Mouse (Mus musculus) limb, embryonic 11.5 days (tissue): ENCODE measurements around the gene Yipf3. TPM values are rescaled to one million over a fixed set of nuclear protein-coding genes. Genes with fewer than 3 reads are reported as not detected.

Experiments
- ATAC-seq: fragments of 200-750 bp; cut with Nextera tagmentation; 2 replicates; pipeline ENCODE4 v1.8.0; 2017; ENCODE audit warnings: low read depth; ENCODE audit not compliant: insufficient number of reproducible peaks, low FRiP score, low TSS enrichment
- DNase-seq: peaks from one replicate; pipeline ENCODE4 v3.0.0-alpha.2; 2015; ENCODE audit warnings: low spot score
- H3K27ac ChIP-seq: fragments of 300-500 bp; sonication (generic); replicated peaks from 2 replicates; pipeline ENCODE4 v1.5.1; 2014; ENCODE audit warnings: low read depth, mild to moderate bottlenecking, low read length
- H3K27me3 ChIP-seq: fragments of 300-500 bp; sonication (generic); 2 replicates; pipeline ENCODE4 v1.6.1; 2014; ENCODE audit warnings: mild to moderate bottlenecking, low read length, mixed read lengths; ENCODE audit not compliant: control insufficient read depth, insufficient read depth
- H3K36me3 ChIP-seq: fragments of 300-500 bp; sonication (generic); 2 replicates; pipeline ENCODE4 v1.6.1; 2014; ENCODE audit warnings: mild to moderate bottlenecking, low read length, moderate library complexity, mixed read lengths; ENCODE audit not compliant: control insufficient read depth, insufficient read depth
- H3K4me1 ChIP-seq: fragments of 300-500 bp; sonication (generic); 2 replicates; pipeline ENCODE4 v1.6.1; 2014; ENCODE audit warnings: low read length, mixed read lengths; ENCODE audit not compliant: control insufficient read depth, insufficient read depth
- H3K4me2 ChIP-seq: fragments of 300-500 bp; sonication (generic); 2 replicates; pipeline ENCODE4 v1.6.1; 2014; ENCODE audit warnings: low read depth, mild to moderate bottlenecking, moderate library complexity; ENCODE audit not compliant: severe bottlenecking
- H3K4me3 ChIP-seq: fragments of 300-500 bp; sonication (generic); 2 replicates; pipeline ENCODE4 v1.5.1; 2014; ENCODE audit warnings: low read depth, low read length
- H3K9ac ChIP-seq: fragments of 300-500 bp; sonication (generic); 2 replicates; pipeline ENCODE4 v1.6.1; 2014; ENCODE audit warnings: mild to moderate bottlenecking, low read length
- H3K9me3 ChIP-seq: fragments of 300-500 bp; sonication (generic); 2 replicates; pipeline ENCODE4 v1.6.1; 2016; ENCODE audit warnings: low read length; ENCODE audit not compliant: control insufficient read depth
- WGBS: fragments of 180-500 bp; shearing (Covaris S2); extraction: QIAGEN DNeasy Blood & Tissue Kit; methylation state at CpG from one replicate; pipeline ENCODE4 v1.1.7; 2014; 5-methylcytosine and 5-hydroxymethylcytosine counted together
- polyA plus RNA-seq: library from polyadenylated mRNA; unstranded; fragments of >200 nt; fragmentation: Nextera tagmentation; extraction: Ambion mirVana; gene quantifications from 2 replicates; pipeline ENCODE4 v1.2.1, GENCODE M21; 2014

The Yipf3 gene
- polyA plus RNA-seq, 1 experiment from 2014 or later = 76.9 TPM

DNA sequence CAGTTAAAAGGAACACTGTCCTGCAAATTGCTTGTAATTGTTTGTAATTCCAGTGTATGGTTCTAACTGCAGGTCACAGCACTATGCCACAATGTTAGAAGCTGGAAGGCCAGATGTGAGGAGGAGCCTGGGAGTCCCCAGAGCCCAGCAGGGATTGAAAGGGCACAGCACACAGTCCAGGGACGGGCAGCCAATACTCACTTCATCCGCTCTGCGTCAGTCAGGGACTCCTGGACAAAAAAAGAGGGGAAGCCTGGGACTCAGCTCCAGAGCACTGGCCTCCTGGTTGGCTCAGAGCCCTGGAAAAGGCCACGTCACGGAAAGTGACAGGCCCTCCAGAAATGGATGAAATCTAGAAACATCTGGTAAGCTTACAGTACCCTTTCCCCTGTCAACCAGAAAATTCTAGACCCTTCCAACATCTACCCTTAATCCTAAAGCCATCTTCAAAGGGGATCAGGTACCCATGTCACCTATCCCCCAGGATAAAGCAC lies 14.4 kb downstream of the Yipf3 start:
- Histone ChIP-seq H3K4me2 (no peak overlapping the region), H3K27me3 (no peaks in the 10 kb centered on the region), H3K4me3 (no peak overlapping the region), H3K27ac (no peak overlapping the region), H3K9me3 (no peaks in the 10 kb centered on the region), H3K9ac (no peak overlapping the region), H3K36me3 (peaks cover 31% of the 10 kb centered on the region), H3K4me1 (0 out of 2 replicates have a peak, but pooled peaks cover 3% of the 10 kb centered on the region)
- ATAC-seq (no peak), DNase-seq (no peak)
- 89% methylated on average over 5 of the region's 5 CpGs for WGBS

DNA sequence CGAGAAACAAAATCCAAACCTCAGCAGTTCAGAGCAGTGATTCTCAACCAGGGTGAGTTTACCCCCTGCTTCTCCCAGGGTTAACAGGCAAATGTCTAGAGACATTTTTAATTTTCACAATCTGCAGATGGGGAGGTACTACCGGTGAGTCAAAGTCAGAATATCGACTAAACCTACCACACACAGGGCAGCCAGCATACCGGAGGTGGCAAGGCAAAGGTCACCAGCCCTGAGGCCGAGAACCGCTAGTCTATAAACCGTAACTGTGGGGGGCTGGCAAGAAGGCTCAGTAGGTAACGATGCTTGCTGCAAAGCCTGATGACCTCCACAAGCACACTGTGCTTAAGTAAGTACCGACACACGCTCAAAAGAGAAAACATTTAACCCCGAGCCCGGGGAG lies 17.6 kb downstream of the Yipf3 start:
- H3K9ac ChIP-seq = no peak overlapping the region
- H3K27me3 ChIP-seq = no peaks in the 10 kb centered on the region
- no peaks in the 10 kb centered on the region for H3K9me3 ChIP-seq
- H3K4me2 ChIP-seq = no peak overlapping the region
- DNase-seq (no peak), ATAC-seq (no peak)
- no peak overlapping the region for H3K27ac ChIP-seq
- peaks cover 20% of the 10 kb centered on the region for H3K36me3 ChIP-seq
- H3K4me3 ChIP-seq = no peak overlapping the region
- 75% methylated on average over 12 of the region's 12 CpGs for WGBS
- H3K4me1 ChIP-seq = 0 out of 2 replicates have a peak, but pooled peaks cover 3% of the 10 kb centered on the region

DNA sequence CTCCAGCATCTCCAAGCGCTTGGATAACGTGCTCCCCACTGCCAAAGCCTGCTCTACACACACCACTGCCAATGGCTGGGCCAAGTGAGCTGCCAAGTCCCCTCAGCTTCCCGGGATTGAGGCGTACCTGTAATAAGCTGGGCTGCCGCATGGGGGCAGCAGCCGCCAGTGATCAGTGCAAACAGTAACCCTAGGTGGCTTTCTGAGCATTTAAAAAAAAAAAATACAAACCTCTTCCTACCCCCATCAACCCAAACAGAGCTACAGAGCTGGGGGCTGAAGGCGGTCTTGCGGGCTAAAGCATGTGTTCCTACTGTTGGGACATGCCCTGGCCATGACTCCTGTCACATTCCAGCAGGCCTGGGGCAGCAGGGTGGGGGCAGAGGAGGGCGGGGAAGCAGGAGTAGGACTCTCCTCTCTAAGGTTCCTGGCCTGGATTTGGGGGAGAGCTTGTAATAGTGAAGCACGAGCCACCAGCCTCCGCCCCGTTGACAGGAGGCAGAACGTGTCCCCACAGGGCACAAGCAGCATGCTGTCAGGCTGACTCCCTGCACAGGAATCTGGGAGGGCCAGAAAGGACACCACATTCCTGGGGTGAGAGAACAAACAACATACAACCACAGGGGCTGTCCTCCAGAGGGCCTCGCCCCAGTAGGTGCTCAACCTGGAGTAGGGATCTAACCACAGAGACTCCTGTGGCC lies 18.2 kb downstream of the Yipf3 start:
- ATAC-seq = no peak
- Histone ChIP-seq H3K27me3 (no peaks in the 10 kb centered on the region), H3K4me3 (no peak overlapping the region), H3K27ac (no peak overlapping the region), H3K9me3 (no peaks in the 10 kb centered on the region), H3K4me2 (no peak overlapping the region), H3K9ac (no peak overlapping the region), H3K36me3 (peaks cover 26% of the 10 kb centered on the region), H3K4me1 (0 out of 2 replicates have a peak, but pooled peaks cover 3% of the 10 kb centered on the region)
- DNase-seq = peak; percentile 90
- 26% methylated on average over 14 of the region's 14 CpGs for WGBS

DNA sequence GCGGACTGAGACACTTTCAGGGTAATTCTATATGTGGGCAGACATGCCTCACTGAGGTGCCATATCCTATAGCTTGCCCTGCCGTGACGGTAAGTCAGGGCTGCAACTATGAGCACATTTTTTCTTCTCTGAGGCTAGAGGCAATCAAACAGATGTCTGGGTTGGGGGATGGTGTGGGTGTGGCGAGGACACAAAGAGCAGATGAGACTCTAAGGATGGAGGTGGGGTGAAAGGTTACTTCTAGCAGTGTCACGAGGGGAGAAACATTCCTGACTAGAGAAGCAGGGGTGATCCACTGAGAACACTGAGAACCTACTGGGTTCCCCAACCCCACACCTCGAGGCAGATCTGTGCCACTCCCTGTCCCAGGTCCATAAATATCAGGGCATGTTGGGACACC lies 19.1 kb downstream of the Yipf3 start:
- H3K4me2 ChIP-seq = no peak overlapping the region

DNA sequence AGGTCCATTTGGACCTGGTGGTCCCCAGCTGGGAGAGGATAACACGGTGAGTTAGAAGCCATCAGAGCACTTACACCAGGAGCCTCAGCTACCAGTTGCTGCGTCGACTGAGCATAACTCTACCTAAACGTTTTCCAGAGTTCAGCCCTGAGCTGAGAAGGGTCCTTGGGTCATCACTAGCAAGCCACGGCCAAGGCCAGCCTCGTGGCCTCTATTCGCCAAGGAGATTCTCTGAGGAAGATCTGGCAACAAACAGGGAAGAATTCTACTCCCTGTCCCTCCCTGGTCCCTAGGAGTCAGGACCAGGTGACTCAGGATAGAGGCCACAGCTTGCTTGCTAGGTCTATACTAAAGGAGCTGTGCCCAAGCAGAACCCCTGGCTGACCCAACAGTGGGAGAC lies 19.6 kb downstream of the Yipf3 start:
- H3K4me1 ChIP-seq = 0 out of 2 replicates have a peak, but pooled peaks cover 3% of the 10 kb centered on the region
- WGBS = 82% methylated on average over 7 of the region's 7 CpGs
- H3K9me3 ChIP-seq = no peaks in the 10 kb centered on the region
- peaks cover 28% of the 10 kb centered on the region for H3K36me3 ChIP-seq
- H3K4me3 ChIP-seq = no peak overlapping the region
- DNase-seq (no peak), ATAC-seq (no peak)
- H3K4me2 ChIP-seq = no peak overlapping the region
- no peaks in the 10 kb centered on the region for H3K27me3 ChIP-seq
- H3K27ac ChIP-seq = no peak overlapping the region
- H3K9ac ChIP-seq = no peak overlapping the region

More for the DNA sequence above, 19.1 kb downstream of the Yipf3 start:
- WGBS = 55% methylated on average over 6 of the region's 6 CpGs
- Histone ChIP-seq H3K36me3 (peaks cover 28% of the 10 kb centered on the region), H3K4me3 (no peak overlapping the region), H3K27ac (no peak overlapping the region), H3K27me3 (no peaks in the 10 kb centered on the region), H3K9ac (no peak overlapping the region), H3K4me1 (0 out of 2 replicates have a peak, but pooled peaks cover 3% of the 10 kb centered on the region), H3K9me3 (no peaks in the 10 kb centered on the region)
- DNase-seq (no peak), ATAC-seq (no peak)

DNA sequence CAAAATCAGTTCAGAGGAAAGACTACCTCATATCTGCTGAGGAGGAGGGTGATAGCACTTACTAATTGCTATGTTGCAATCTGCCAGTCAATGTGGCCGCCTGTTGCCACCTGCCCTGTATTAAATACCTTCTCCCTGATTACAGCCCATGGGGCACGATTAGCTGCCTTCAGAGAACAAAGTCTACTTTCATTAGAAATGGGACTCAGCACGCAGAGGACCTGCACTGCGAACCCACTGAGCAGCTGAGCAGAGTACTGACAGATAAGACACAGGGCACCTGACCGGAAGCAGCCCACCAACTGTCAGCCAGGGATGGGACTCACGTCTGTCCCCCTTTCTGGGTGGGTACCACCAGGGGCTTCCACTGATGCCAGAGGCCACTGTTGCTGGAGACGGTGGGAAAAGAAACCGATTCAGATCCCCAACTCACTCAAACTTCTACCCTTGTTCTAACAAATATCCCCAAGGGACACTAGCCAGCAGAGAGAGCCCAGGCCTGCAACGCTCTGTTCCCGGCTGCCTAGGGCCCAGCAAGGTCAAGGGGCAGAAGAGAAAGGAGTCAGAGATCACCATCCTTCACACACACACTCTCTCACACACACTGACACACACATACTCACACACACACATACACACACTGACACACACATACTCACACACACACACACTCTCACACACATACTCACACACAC lies 20.3 kb downstream of the Yipf3 start:
- DNase-seq = no peak
- Histone ChIP-seq H3K4me2 (no peak overlapping the region), H3K9me3 (no peaks in the 10 kb centered on the region), H3K9ac (peak overlapping the region; percentile 4; the same call in 1 of the 2 replicates), H3K27ac (no peak overlapping the region), H3K36me3 (peaks cover 29% of the 10 kb centered on the region), H3K4me1 (0 out of 2 replicates have a peak, but pooled peaks cover 3% of the 10 kb centered on the region), H3K4me3 (no peak overlapping the region), H3K27me3 (no peaks in the 10 kb centered on the region)
- ATAC-seq = no peak
- 78% methylated on average over 10 of the region's 10 CpGs for WGBS

DNA sequence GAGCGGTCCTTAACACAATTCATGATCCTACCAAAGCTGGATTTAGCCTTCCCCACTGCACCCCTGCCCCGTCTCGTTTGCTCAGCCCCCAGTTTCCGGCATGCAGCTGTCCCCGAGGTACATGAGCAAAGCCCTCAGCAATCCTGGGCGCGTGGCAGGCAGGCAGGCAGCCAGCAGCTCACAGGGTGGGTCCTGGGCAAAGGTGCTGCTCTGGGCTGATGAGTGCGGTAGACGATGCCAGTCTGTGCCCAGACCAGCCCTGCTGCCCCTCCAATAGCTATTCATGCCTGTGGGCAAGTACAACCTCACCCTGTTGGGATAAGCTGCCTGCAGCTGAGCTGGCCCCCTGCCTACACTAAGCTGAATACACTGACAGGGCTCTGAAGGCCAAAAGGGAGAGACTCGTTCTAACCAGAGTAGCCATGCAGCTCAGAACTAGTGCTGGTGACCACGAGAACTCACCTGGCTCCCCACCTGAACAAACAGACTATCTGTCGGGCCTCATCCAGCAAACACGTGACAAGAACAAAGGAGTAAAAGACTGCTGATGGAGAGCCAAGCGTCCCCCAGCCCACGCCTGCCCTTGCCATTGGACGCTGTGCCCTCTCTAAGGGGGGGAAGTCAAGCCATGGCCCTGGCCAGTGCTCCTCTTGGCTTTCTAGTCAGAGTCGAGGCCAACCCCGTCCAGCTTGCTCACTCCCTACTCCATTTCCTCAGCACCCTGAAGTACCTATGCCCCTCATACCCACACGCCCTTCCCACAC lies 22.1 kb downstream of the Yipf3 start:
- Histone ChIP-seq H3K9me3 (no peaks in the 10 kb centered on the region), H3K9ac (no peak overlapping the region), H3K27me3 (no peaks in the 10 kb centered on the region), H3K4me2 (no peak overlapping the region), H3K27ac (no peak overlapping the region), H3K4me1 (0 out of 2 replicates have a peak, but pooled peaks cover 3% of the 10 kb centered on the region), H3K36me3 (peaks cover 20% of the 10 kb centered on the region), H3K4me3 (no peak overlapping the region)
- DNase-seq (no peak), ATAC-seq (no peak)
- 90% methylated on average over 19 of the region's 19 CpGs for WGBS

DNA sequence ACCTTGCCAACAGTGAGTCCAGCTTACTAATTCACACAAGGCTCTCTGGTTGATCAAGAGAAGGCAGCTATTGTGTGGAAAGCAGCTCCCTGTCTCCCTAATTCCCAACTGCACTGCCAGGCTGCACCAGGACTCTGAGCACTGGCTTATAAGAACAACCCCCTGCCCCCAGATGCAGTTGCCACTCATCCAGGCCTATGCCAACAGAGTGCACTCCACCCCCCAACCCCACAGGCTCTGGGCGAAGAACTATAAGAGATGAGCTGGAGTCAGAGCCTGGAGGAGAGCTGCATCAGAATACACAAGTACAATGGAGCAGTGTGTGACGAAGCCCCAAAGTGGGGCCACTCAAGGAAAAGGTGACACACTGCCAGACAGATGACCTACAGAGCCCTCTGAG lies 24.2 kb downstream of the Yipf3 start:
- ATAC-seq (no peak), DNase-seq (no peak)
- H3K9me3 ChIP-seq = no peaks in the 10 kb centered on the region
- no peak overlapping the region for H3K4me2 ChIP-seq
- no peak overlapping the region for H3K27ac ChIP-seq
- H3K9ac ChIP-seq = no peak overlapping the region
- H3K4me1 ChIP-seq = no peaks in the 10 kb centered on the region; the same call in 1 of the 2 replicates
- 95% methylated on average over 2 of the region's 2 CpGs for WGBS
- peaks cover 20% of the 10 kb centered on the region for H3K36me3 ChIP-seq
- H3K4me3 ChIP-seq = no peak overlapping the region
- no peaks in the 10 kb centered on the region for H3K27me3 ChIP-seq
